Mouse (Mus musculus) Muller cell, postnatal 12 days (primary cell): Measurements from ENCODE around the gene Gm10837.

Experiments
- DNase-seq: peaks from one replicate; pipeline ENCODE4 v3.0.0-alpha.2; 2015; ENCODE audit errors: inconsistent ontology term

The Gm10837 gene

GRCm38 (mm10) chr14:122534017-122534924 is 43.9 kb downstream of the Gm10837 start, which contains the start of gene Pcca:
Gene Pcca, plus strand, starts transcription at chr14:122534324.
- peak; percentile 99 for DNase-seq

GRCm38 (mm10) chr14:122535986-122536385 is 45.6 kb downstream of the Gm10837 start:
- no peak for DNase-seq
